Comparison of ENCODE assay signal across 21 mouse cellular contexts in genomic region chr15:85706527-85706926, GRCm38 (mm10). TPM values are rescaled to one million over a fixed set of nuclear protein-coding genes. Genes with fewer than 3 reads are reported as not detected.
DNase-seq lines count a peak whose midpoint lies in the region; ATAC-seq and TF ChIP-seq lines count a peak whose summit lies in the region.
"Had no signal": no experiment of that assay in that cellular context is flagged by ENCODE, and none has a peak within 500 bp of the region (broad histone marks: within the 10 kb centered on the region; RNA-seq: fewer than 3 reads in every experiment).

No protein-coding gene starts in this region.

- no peaks in the 10 kb centered on the region for H3K9me3 ChIP-seq in kidney, postnatal 0 days (replicated peaks; ENCODE audit: low read length)
- H3K9me3 ChIP-seq in kidney, embryonic 15.5 days (replicated peaks) = no peaks in the 10 kb centered on the region
- H3K9me3 ChIP-seq: forebrain, embryonic 10.5 days; midbrain, embryonic 13.5 days; stomach, embryonic 15.5 days had no signal

- H3K27ac ChIP-seq in gastrocnemius, adult 2 months = peak overlapping the region; percentile 84
- peak overlapping the region; percentile 38; the same call in 1 of the 2 replicates for H3K27ac ChIP-seq in kidney, postnatal 0 days
- no peak overlapping the region for H3K27ac ChIP-seq in kidney, embryonic 15.5 days
- H3K27ac ChIP-seq: forebrain, embryonic 10.5 days; midbrain, embryonic 13.5 days; stomach, embryonic 15.5 days had no signal

- WGBS in kidney, postnatal 0 days = 91% methylated on average over 8 of the region's 8 CpGs
- 94% methylated on average over 8 of the region's 8 CpGs for WGBS in kidney, embryonic 15.5 days

- no peak overlapping the region for H3K4me2 ChIP-seq in kidney, postnatal 0 days (ENCODE audit: low read length)
- H3K4me2 ChIP-seq in kidney, embryonic 15.5 days = no peak overlapping the region
- H3K4me2 ChIP-seq: midbrain, embryonic 13.5 days; stomach, embryonic 15.5 days had no signal

- H3K4me3 ChIP-seq in gastrocnemius, adult 2 months = no peak overlapping the region; the same call in 1 of the 2 replicates
- no peak overlapping the region for H3K4me3 ChIP-seq in kidney, postnatal 0 days (replicated peaks; ENCODE audit: low read depth, low read length)
- no peak overlapping the region for H3K4me3 ChIP-seq in kidney, embryonic 15.5 days (replicated peaks)
- H3K4me3 ChIP-seq: forebrain, embryonic 10.5 days; midbrain, embryonic 13.5 days; stomach, embryonic 15.5 days had no signal

- peaks cover 43% of the 10 kb centered on the region for H3K36me3 ChIP-seq in kidney, postnatal 0 days (ENCODE audit: insufficient read depth, low read length)
- peaks cover 62% of the 10 kb centered on the region for H3K36me3 ChIP-seq in kidney, embryonic 15.5 days
- H3K36me3 ChIP-seq: forebrain, embryonic 10.5 days had no signal

- DNase-seq in adrenal gland, adult 2 months = peak; percentile 81
- no peak for DNase-seq in adrenal gland, adult 8-10 months
- no peak for DNase-seq in gastrocnemius, adult 2 months
- DNase-seq in gastrocnemius, postnatal 10 days = no peak
- DNase-seq in kidney, postnatal 0 days (ENCODE audit: low spot score) = no peak
- DNase-seq in cerebellum, postnatal 25 days = peak; percentile 18 to 22
- no peak for DNase-seq in frontal cortex, postnatal 10 days (ENCODE audit: low spot score in 2 of 2)
- DNase-seq: embryo, embryonic 11 days; forebrain, postnatal 0 days; right cerebral cortex, postnatal 25 days; thymus, adult 18-20 months; thymus, postnatal 4 days had no signal

- no peak for TF ChIP-seq CTCF in gastrocnemius, adult 2 months (IDR thresholded peaks at IDR 0.05)
- TF ChIP-seq CTCF in kidney, postnatal 0 days (IDR thresholded peaks at IDR 0.05; ENCODE audit: low read depth) = no peak

- no peak for ATAC-seq in kidney, postnatal 0 days (replicated peaks; ENCODE audit: low FRiP score, low read depth)
- no peak for ATAC-seq in kidney, embryonic 15.5 days (replicated peaks; ENCODE audit: low FRiP score)
- ATAC-seq: CD4-positive, CD25-positive, alpha-beta regulatory T cell, adult 4 months; forebrain, postnatal 0 days; midbrain, embryonic 13.5 days; Patski had no signal

- H3K27me3 ChIP-seq in kidney, postnatal 0 days (ENCODE audit: insufficient read depth, low read length) = no peaks in the 10 kb centered on the region
- H3K27me3 ChIP-seq in kidney, embryonic 15.5 days = no peaks in the 10 kb centered on the region
- H3K27me3 ChIP-seq: Patski; stomach, embryonic 15.5 days had no signal

- peaks cover 42% of the 10 kb centered on the region for H3K4me1 ChIP-seq in kidney, postnatal 0 days (replicated peaks; ENCODE audit: insufficient read depth, low read length)
- peaks cover 65% of the 10 kb centered on the region for H3K4me1 ChIP-seq in kidney, embryonic 15.5 days

- intact Hi-C loops in gastrocnemius, adult 2 months (cut with DNase I) = loop anchor here (5.0 kb wide), 1 partner anchor 34 kb away; no protein-coding TSS in a partner anchor

- H3K9ac ChIP-seq in kidney, postnatal 0 days (ENCODE audit: low read depth, low read length) = no peak overlapping the region
- H3K9ac ChIP-seq in kidney, embryonic 15.5 days = no peak overlapping the region
- H3K9ac ChIP-seq: forebrain, postnatal 0 days; midbrain, embryonic 13.5 days; stomach, embryonic 15.5 days had no signal

RNA-seq across cellular contexts. Expression of gene Ppara, which starts 28.3 kb away (rescaled TPM):
- total RNA-seq in adrenal gland, adult 2 months (2021) = 10 to 100 TPM; 37.2 to 48.9 TPM
- polyA plus RNA-seq in adrenal gland, adult 2 months (2012; rRNA removed) = 6.3 and 8.5 TPM in 2 replicates
- total RNA-seq in adrenal gland, adult 8-10 months (2022) = 10 to 100 TPM in 3 of 4 experiments, 1 to 10 TPM in 1; 6.9 to 25.9 (median 18.7) TPM
- total RNA-seq in gastrocnemius, adult 2 months (2021) = 10 to 100 TPM; 15.4 to 47.2 TPM
- 1 to 10 TPM; 5.0 to 6.5 TPM for total RNA-seq in gastrocnemius, postnatal 10 days (2021)
- polyA plus RNA-seq in kidney, postnatal 0 days (2015; fragmentation: Nextera tagmentation; extraction: Ambion mirVana) = 10.9 and 12.0 TPM in 2 replicates
- polyA plus RNA-seq in kidney, embryonic 15.5 days (2015; fragmentation: Nextera tagmentation; extraction: Ambion mirVana) = 3.9 and 5.0 TPM in 2 replicates
- total RNA-seq: granulocyte monocyte progenitor cell, adult 5-6 weeks; megakaryocyte, adult 5-6 weeks; neutrophil, adult 5-6 weeks had no signal

Comparison
In these comparisons a context has a peak if more than half of its experiments do, and no peak if none do; other contexts are left out.
1. DNase-seq: peak in adrenal gland, adult 2 months (single experiment) and cerebellum, postnatal 25 days (2 of 2); none in adrenal gland, adult 8-10 months (single experiment), gastrocnemius, adult 2 months (single experiment), gastrocnemius, postnatal 10 days (single experiment), kidney, postnatal 0 days (single experiment) and frontal cortex, postnatal 10 days (0 of 2).